Mouse (Mus musculus) limb, embryonic 13.5 days (tissue): ENCODE data around the gene Ino80e. TPM values are rescaled to one million over a fixed set of nuclear protein-coding genes. Genes with fewer than 3 reads are reported as not detected.
A peak's percentile ranks its signal among the peaks of the same experiment; 100 is the strongest.

Source experiments
- ATAC-seq: fragments of 200-750 bp; cut with Nextera tagmentation; 2 replicates; pipeline ENCODE4 v1.8.0; 2017; ENCODE audit warnings: low read depth, moderate number of reproducible peaks, moderate TSS enrichment; ENCODE audit not compliant: low FRiP score
- H3K27ac ChIP-seq: fragments of 300-500 bp; sonication (generic); 2 replicates; pipeline ENCODE4 v1.5.1; 2015; ENCODE audit warnings: inconsistent platforms, mild to moderate bottlenecking, moderate library complexity
- H3K27me3 ChIP-seq: fragments of 300-500 bp; sonication (generic); 2 replicates; pipeline ENCODE4 v1.6.1; 2015; ENCODE audit warnings: mild to moderate bottlenecking, inconsistent platforms
- H3K36me3 ChIP-seq: fragments of 300-500 bp; sonication (generic); 2 replicates; pipeline ENCODE4 v1.6.1; 2015; ENCODE audit warnings: inconsistent platforms, mild to moderate bottlenecking, moderate library complexity
- H3K4me1 ChIP-seq: fragments of 300-500 bp; sonication (generic); 2 replicates; pipeline ENCODE4 v1.6.1; 2015; ENCODE audit warnings: inconsistent platforms
- H3K4me2 ChIP-seq: fragments of 300-500 bp; sonication (generic); replicated peaks from 2 replicates; pipeline ENCODE4 v1.6.1; 2015; ENCODE audit warnings: inconsistent platforms, mild to moderate bottlenecking, moderate library complexity
- H3K4me3 ChIP-seq: fragments of 300-500 bp; sonication (generic); 2 replicates; pipeline ENCODE4 v1.5.1; 2015; ENCODE audit warnings: moderate library complexity, mild to moderate bottlenecking, inconsistent platforms
- H3K9ac ChIP-seq: fragments of 300-500 bp; sonication (generic); 2 replicates; pipeline ENCODE4 v1.6.1; 2015; ENCODE audit warnings: mild to moderate bottlenecking, inconsistent platforms
- H3K9me3 ChIP-seq: fragments of 300-500 bp; sonication (generic); 2 replicates; pipeline ENCODE4 v1.6.1; 2016; ENCODE audit warnings: inconsistent platforms
- WGBS: fragments of 180-500 bp; shearing (Covaris S2); methylation state at CpG from one replicate; pipeline ENCODE4 v1.1.7; 2015; 5-methylcytosine and 5-hydroxymethylcytosine counted together
- polyA plus RNA-seq: library from polyadenylated mRNA; unstranded; fragments of >200 nt; fragmentation: Nextera tagmentation; extraction: Ambion mirVana; gene quantifications from 2 replicates; pipeline ENCODE4 v1.2.1, GENCODE M21; 2015

Ino80e gene
- polyA plus RNA-seq, 1 experiment from 2014 or later, result 108 TPM

DNA sequence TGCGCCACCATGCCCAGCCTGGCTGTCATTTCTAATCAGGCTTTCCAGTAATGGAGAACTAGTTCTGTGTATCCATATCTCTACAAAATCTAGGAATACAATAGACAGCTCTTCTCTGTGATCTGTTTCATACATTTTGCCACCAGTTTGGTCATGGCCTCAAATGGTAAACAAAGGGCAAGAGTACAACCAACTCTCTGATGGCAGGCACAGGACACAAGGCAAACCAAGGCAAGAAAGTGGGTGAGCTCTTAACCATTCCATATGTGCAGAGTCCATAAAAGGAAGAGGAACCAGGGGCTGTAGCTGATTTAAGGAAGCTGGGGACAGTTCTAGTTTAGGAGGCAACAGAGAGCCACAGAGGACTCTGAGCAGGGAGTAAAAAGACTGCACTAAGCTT lies 15.1 kb upstream of the Ino80e start:
- no peak for ATAC-seq
- H3K36me3 ChIP-seq, result peaks cover 87% of the 10 kb centered on the region

GRCm38 (mm10) chr7:126870520-126870891 lies 8.3 kb upstream of the Ino80e start:
- Histone ChIP-seq H3K4me2 (no peak overlapping the region), H3K27ac (no peak overlapping the region), H3K4me1 (no peaks in the 10 kb centered on the region), H3K36me3 (peaks cover 100% of the 10 kb centered on the region), H3K4me3 (no peak overlapping the region), H3K9me3 (no peaks in the 10 kb centered on the region), H3K27me3 (no peaks in the 10 kb centered on the region), H3K9ac (no peak overlapping the region)
- WGBS, result 100% methylated on average over 2 of the region's 2 CpGs
- 0 out of 2 replicates have a peak, but pooled peaks have one; percentile 37 for ATAC-seq

More for the DNA sequence above, 15.1 kb upstream of the Ino80e start:
- no peak overlapping the region for H3K9ac ChIP-seq
- H3K4me2 ChIP-seq, result no peak overlapping the region
- peaks cover 13% of the 10 kb centered on the region for H3K4me1 ChIP-seq
- H3K27ac ChIP-seq, result no peak overlapping the region
- H3K4me3 ChIP-seq, result no peak overlapping the region
- 97% methylated on average over 1 of the region's 1 CpGs for WGBS
- H3K9me3 ChIP-seq, result no peaks in the 10 kb centered on the region
- H3K27me3 ChIP-seq, result no peaks in the 10 kb centered on the region

- no peaks in the 10 kb centered on the region for H3K9me3 ChIP-seq
- H3K4me3 ChIP-seq, result no peak overlapping the region
- no peaks in the 10 kb centered on the region for H3K4me1 ChIP-seq
- H3K9ac ChIP-seq, result no peak overlapping the region
- H3K27me3 ChIP-seq, result no peaks in the 10 kb centered on the region
- no peak overlapping the region for H3K4me2 ChIP-seq
- no peak for ATAC-seq
- 91% methylated on average over 23 of the region's 23 CpGs for WGBS
- peaks cover 100% of the 10 kb centered on the region for H3K36me3 ChIP-seq
- no peak overlapping the region for H3K27ac ChIP-seq
Observed at GRCm38 (mm10) chr7:126869780-126870519, 7.8 kb upstream of the Ino80e start.

DNA sequence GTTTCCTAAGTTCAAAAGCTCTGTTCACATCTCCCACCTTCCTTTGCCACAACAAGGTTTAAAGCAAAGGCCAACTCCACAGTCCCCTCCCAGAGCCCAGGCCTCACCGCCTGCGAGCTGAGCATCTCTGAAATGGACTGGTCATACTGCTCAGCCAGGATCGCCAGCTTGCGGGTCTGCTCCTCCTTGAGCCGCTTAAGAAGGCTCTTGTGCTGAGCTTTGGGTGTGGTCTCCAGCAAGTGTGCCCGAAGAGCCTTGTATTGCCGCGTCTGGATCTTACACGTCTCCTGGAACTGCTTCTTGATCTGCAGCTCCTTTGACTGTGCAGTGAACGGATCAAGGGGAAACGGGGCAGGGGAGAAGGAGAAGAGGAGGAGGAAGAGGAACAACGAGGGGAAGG lies 5.8 kb upstream of the Ino80e start:
- Histone ChIP-seq H3K36me3 (peaks cover 92% of the 10 kb centered on the region), H3K9me3 (no peaks in the 10 kb centered on the region), H3K27me3 (no peaks in the 10 kb centered on the region), H3K4me3 (no peak overlapping the region), H3K4me1 (peaks cover 15% of the 10 kb centered on the region), H3K9ac (no peak overlapping the region), H3K27ac (no peak overlapping the region), H3K4me2 (no peak overlapping the region)
- 87% methylated on average over 12 of the region's 12 CpGs for WGBS
- no peak for ATAC-seq

DNA sequence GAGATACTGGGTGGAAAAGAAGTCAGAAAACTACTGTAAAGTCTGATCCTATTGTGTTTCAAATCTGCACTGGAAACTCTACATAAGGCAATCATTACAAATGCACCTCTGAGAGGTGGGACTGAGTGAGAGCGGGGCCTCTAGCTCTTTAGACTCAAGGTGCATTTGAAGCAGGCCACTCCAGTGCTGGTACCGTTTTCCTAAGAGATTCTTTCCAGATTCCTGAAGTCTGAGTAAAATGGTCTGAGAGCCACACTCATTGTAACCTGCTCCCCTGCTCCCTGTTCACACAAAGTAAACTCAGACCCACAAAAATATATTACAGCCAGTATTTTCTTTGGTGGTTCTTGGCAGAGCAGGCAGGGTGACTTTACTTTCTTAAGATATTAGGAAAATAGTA lies 5.4 kb upstream of the Ino80e start:
- Histone ChIP-seq H3K27me3 (no peaks in the 10 kb centered on the region), H3K4me2 (no peak overlapping the region), H3K9me3 (no peaks in the 10 kb centered on the region), H3K27ac (no peak overlapping the region), H3K4me3 (no peak overlapping the region), H3K4me1 (peaks cover 19% of the 10 kb centered on the region), H3K9ac (no peak overlapping the region), H3K36me3 (peaks cover 88% of the 10 kb centered on the region)
- ATAC-seq, result no peak
- WGBS, result 85% methylated on average over 2 of the region's 2 CpGs

- H3K27me3 ChIP-seq, result no peaks in the 10 kb centered on the region
- ATAC-seq, result no peak
- no peaks in the 10 kb centered on the region for H3K9me3 ChIP-seq
- H3K27ac ChIP-seq, result peak overlapping the region; percentile 84; the same call in 1 of the 2 replicates
- H3K4me1 ChIP-seq, result peaks cover 29% of the 10 kb centered on the region
- H3K36me3 ChIP-seq, result peaks cover 62% of the 10 kb centered on the region
- WGBS, result 71% methylated on average over 6 of the region's 6 CpGs
- H3K9ac ChIP-seq, result peak overlapping the region; percentile 82
- H3K4me2 ChIP-seq, result peak overlapping the region; percentile 88
- peak overlapping the region; percentile 75 for H3K4me3 ChIP-seq
Observed at GRCm38 (mm10) chr7:126863791-126864190, 1.6 kb upstream of the Ino80e start.

DNA sequence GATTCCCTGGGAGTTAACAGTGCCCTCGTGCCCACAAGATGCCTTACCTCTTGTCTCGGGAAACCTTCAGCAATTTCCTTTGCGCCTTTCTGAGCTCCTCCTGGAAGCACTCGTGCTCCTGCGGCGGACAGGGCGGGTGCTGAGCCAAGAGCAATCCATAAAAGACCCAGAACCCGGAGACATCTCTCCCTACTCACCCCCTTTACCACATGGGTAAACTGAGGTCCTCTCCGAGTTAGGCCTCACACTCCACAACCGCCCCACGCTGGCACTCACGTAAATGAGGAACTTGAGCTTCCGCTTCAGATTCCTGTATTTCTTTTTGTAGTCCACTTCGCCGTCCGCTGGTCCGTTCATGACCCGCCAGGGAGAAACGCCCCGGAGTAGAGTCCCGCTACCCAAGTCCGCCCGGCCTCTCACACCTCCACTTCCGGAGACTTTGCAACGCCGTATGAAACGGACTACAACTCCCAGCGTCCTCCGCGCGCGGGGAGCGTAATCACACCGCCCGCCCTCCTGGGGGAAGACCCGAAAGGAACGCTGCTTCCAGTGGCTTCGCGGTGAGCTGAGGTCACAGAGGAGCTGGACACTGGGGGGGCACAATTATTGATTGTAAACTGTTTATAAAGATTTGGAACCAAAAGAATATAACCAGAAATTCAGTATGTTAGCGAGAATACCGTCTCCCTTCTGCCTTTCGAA lies 597 bp downstream of the Ino80e start, which contains the start of gene Hirip3:
TSS of gene Hirip3 (plus strand) at position 544 of the 702 bp plus-strand sequence.
- peaks cover 29% of the 10 kb centered on the region for H3K4me1 ChIP-seq
- H3K9me3 ChIP-seq, result no peaks in the 10 kb centered on the region
- no peaks in the 10 kb centered on the region for H3K27me3 ChIP-seq
- H3K4me3 ChIP-seq, result peak within 1 kb of the TSS; percentile 75
- H3K9ac ChIP-seq, result peak within 1 kb of the TSS; percentile 82
- H3K36me3 ChIP-seq, result peaks cover 62% of the 10 kb centered on the region
- ATAC-seq, result peak; percentile 92
- peak within 1 kb of the TSS; percentile 84 for H3K27ac ChIP-seq
- WGBS, result under 1% methylated on average over 42 of the region's 42 CpGs
- peak within 1 kb of the TSS; percentile 88 for H3K4me2 ChIP-seq

GRCm38 (mm10) chr7:126860987-126861386 lies 1.2 kb downstream of the Ino80e start:
- Histone ChIP-seq H3K9ac (peak overlapping the region; percentile 82), H3K27me3 (no peaks in the 10 kb centered on the region), H3K4me3 (peak overlapping the region; percentile 75), H3K36me3 (peaks cover 62% of the 10 kb centered on the region), H3K4me2 (peak overlapping the region; percentile 88), H3K27ac (no peak overlapping the region), H3K4me1 (peaks cover 29% of the 10 kb centered on the region), H3K9me3 (no peaks in the 10 kb centered on the region)
- WGBS, result 71% methylated on average over 5 of the region's 5 CpGs
- ATAC-seq, result no peak

- Histone ChIP-seq H3K4me3 (no peak overlapping the region), H3K4me1 (peaks cover 9% of the 10 kb centered on the region), H3K27me3 (no peaks in the 10 kb centered on the region), H3K4me2 (no peak overlapping the region), H3K36me3 (peaks cover 81% of the 10 kb centered on the region), H3K9me3 (no peaks in the 10 kb centered on the region), H3K27ac (no peak overlapping the region), H3K9ac (no peak overlapping the region)
- whole genome bisulfite sequencing, result 72% methylated on average over 9 of the region's 9 CpGs
- no peak for ATAC-seq
Observed at GRCm38 (mm10) chr7:126856741-126857420, 5.3 kb downstream of the Ino80e start.

GRCm38 (mm10) chr7:126855641-126856040 lies 6.5 kb downstream of the Ino80e start:
- no peak overlapping the region for H3K9ac ChIP-seq
- H3K27me3 ChIP-seq, result peaks cover 7% of the 10 kb centered on the region
- no peak overlapping the region for H3K4me3 ChIP-seq
- no peaks in the 10 kb centered on the region for H3K9me3 ChIP-seq
- ATAC-seq, result no peak
- WGBS, result 86% methylated on average over 3 of the region's 3 CpGs
- no peak overlapping the region for H3K27ac ChIP-seq
- H3K36me3 ChIP-seq, result peaks cover 84% of the 10 kb centered on the region
- H3K4me1 ChIP-seq, result peaks cover 2% of the 10 kb centered on the region
- no peak overlapping the region for H3K4me2 ChIP-seq

- Histone ChIP-seq H3K4me1 (peaks cover 6% of the 10 kb centered on the region), H3K36me3 (peaks cover 70% of the 10 kb centered on the region), H3K4me2 (no peak overlapping the region), H3K4me3 (no peak overlapping the region), H3K27ac (no peak overlapping the region), H3K27me3 (peaks cover 28% of the 10 kb centered on the region), H3K9me3 (no peaks in the 10 kb centered on the region), H3K9ac (no peak overlapping the region)
- ATAC-seq, result no peak
- 95% methylated on average over 5 of the region's 5 CpGs for WGBS
Observed at GRCm38 (mm10) chr7:126853454-126853853, 8.7 kb downstream of the Ino80e start.

GRCm38 (mm10) chr7:126851192-126851591 lies 11.0 kb downstream of the Ino80e start:
- H3K9me3 ChIP-seq, result no peaks in the 10 kb centered on the region
- no peak overlapping the region for H3K27ac ChIP-seq
- 37% methylated on average over 12 of the region's 12 CpGs for WGBS
- no peak overlapping the region for H3K4me3 ChIP-seq
- no peak overlapping the region for H3K4me2 ChIP-seq
- H3K36me3 ChIP-seq, result peaks cover 47% of the 10 kb centered on the region
- no peak for ATAC-seq
- H3K9ac ChIP-seq, result no peak overlapping the region; the same call in 1 of the 2 replicates
- peaks cover 20% of the 10 kb centered on the region for H3K4me1 ChIP-seq
- peaks cover 46% of the 10 kb centered on the region for H3K27me3 ChIP-seq
